Mouse (Mus musculus): ENCODE data around the gene Noc2l. TPM values are rescaled to one million over a fixed set of nuclear protein-coding genes. Genes with fewer than 3 reads are reported as not detected.

Gene Noc2l
- 162 TPM for polyA plus RNA-seq (2017; shearing (Covaris generic))

DNA sequence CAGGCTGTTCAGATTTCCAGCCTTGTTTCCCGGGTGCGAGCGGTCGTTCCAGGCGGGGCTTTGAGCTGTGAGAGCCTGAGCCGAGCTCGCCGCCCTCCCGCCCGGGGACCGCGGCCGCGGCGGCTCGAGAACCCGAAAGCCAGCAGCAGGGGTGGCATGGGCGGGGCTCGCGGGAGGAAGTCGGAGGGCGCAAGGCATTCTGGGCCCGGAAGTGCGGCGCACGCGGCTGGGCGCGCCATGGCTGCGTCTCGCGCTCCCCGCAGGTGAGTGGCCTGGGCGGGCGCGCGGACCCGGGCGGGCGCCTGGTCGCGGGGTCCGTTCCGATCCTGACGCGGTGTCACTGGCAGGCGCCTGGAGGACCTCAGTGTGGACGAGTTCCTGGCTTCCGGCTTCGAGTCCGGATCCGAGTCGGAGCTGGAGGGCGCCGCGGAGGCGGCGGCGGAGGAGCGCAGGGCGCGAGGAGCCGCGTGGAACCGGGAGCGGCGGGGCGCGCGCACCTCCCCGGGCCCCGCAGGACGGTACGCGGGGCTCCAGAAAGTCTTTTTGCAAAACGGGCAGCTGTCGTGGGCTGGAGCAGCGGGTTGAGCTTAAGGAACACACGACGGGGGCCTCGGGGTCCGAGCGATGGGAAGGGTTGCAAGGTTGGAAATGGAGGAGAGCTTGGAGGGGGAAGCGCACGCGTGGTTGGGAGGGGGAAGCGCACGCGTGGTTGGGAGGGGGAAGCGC is at the start of gene Noc2l:
TSS of gene Noc2l (plus strand) at position 203 of the 726 bp plus-strand sequence.

DNA sequence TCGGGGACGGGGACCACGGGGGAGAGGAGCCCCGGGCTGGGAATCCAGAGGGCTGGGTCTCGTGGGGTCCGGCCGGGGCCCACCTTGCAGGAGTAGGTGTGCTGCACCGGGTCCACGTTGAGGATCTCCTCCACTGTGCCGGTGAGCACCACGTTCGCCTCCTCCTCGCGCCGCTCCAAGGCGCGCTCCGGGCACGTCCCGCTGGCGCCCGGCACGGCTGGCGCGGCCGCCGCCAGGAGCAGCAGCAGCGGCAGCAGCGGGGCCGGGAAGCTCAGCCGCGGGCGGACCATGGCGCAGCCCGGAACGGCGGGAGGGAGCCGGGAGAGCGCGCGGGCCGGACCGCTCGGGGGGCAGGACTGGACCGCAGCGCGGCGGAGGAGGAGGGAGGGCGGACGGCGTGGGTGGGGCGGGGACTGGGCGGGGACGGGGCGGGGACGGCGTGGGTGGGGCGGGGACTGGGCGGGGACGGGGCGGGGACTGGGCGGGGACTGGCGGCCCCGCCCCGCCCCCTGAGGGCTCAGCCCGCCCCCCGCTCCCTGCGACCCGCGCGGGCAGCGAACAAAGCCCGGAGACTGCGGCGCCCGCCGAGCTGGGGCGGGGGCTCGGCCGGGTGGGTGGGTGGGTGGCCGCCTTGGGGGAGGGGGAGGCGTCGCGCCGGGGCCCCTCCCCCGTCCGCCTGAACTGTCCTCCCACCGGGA is 38.5 kb upstream of the Noc2l start, which contains the start of gene Agrn:
TSS of gene Agrn (minus strand) at position 358 of the 698 bp plus-strand sequence.

DNA sequence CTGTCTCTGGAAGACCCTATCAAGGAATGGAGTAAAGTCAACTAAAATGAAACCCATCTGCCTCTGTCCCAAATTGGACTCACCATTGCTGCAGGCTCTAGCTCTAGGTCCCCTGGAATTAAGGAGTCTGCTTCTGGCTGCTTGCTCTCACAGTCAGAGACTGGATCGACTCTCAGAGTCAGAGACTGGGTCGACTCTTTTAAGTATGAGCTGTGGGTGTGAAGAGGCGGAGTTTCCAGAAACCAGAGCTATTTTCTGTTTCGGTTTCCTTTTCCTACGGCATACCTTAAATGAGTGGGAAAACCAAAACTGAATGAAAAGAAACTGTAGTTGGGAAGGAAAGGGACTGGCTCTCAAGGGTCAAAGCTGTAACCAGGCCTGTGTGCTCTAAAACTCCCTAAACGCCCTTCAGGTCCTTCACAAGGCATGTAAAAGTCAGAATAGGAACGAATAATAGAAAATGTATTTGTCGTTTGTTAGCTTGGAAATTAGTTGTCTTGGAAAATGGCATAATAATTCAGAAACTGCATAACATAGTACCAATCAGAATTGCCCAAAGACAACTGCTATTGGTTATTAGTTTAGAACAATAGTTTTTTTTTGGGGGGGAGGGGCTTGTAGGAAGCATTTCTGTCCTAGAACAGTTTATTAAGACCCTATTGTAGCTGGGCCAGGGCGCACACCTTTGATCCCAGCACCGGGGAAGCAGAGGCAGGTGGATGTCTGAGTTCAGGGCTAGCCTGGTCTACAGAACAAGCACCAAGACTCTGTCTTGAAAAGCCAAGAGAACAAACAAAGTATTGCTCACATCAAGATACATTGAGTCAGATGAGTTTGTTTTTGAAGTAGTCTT is 35.0 kb upstream of the Noc2l start, which contains the start of gene Isg15:
TSS of gene Isg15 (minus strand) at position 196 of the 853 bp plus-strand sequence.

GRCm38 (mm10) chr4:156203001-156203412 is 32.8 kb upstream of the Noc2l start, which contains the start of gene AW011738:
Gene AW011738, plus strand, starts transcription at chr4:156203304.

GRCm38 (mm10) chr4:156215649-156216048 is 20.2 kb upstream of the Noc2l start, which contains the start of gene Perm1:
Gene Perm1, plus strand, starts transcription at chr4:156215868.

GRCm38 (mm10) chr4:156234701-156235213 is 1.1 kb upstream of the Noc2l start, which contains the start of gene Plekhn1:
Gene Plekhn1, minus strand, starts transcription at chr4:156234857.

DNA sequence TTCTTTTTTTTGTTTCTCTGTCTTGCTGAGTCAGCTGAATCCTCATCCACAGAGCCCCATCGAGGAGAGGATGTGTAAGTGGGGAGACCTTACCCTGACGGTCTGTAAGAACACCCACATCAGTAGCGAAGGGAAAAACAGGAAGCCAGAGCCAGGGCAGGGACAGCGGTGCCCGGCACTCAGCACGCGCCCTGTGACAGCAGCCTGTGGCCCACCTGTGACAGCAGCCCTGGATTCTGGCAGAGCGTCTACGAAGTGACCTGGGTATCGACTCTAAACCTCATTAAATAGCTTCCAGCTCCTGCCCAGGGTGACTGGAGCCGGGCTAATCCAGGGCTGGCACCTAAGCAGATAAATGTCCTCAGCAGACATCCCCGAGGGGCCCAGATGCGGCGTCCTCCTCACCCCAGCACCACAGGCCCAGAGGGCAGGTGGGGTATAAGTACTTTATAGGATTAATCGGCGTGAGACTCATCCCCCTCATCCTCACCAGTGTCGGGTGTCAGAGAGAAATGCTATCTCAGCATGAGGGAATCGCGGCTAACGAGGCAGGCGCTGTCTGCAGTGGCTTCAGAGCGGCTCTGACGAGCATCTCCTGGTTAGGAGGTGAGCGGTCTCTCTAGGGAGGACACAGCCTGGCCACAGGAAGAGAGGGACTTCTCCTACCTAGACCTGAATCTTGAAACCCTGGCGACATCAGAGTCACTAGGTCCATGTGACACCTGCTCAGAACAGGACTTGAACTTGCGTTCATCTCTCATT is 19.4 kb downstream of the Noc2l start, which contains the start of gene Samd11:
TSS of gene Samd11 (minus strand) at position 580 of the 762 bp plus-strand sequence.

Other genes starting within 250 kb of the Noc2l start
- gene B3galt6, start 243.4 kb upstream of the Noc2l start, polyA plus RNA-seq (2017; shearing (Covaris generic)), result 10.6 TPM
- 491 TPM for gene Sdf4, start 243.1 kb upstream of the Noc2l start, polyA plus RNA-seq (2017; shearing (Covaris generic))
- gene Tnfrsf4, start 222.2 kb upstream of the Noc2l start, polyA plus RNA-seq (2017; shearing (Covaris generic)), result 804 TPM
- gene Tnfrsf18, start 209.8 kb upstream of the Noc2l start, polyA plus RNA-seq (2017; shearing (Covaris generic)), result 759 TPM
- 0.54 TPM for gene Ttll10, start 176.6 kb upstream of the Noc2l start, polyA plus RNA-seq (2017; shearing (Covaris generic))
- gene 9430015G10Rik, start 126.0 kb upstream of the Noc2l start, polyA plus RNA-seq (2017; shearing (Covaris generic)), result 35.3 TPM
- gene Rnf223, start 105.5 kb upstream of the Noc2l start, polyA plus RNA-seq (2017; shearing (Covaris generic)), result not detected
- gene Agrn, start 38.5 kb upstream of the Noc2l start, polyA plus RNA-seq (2017; shearing (Covaris generic)), result 4.2 TPM
- 42.8 TPM for gene Isg15, start 35.2 kb upstream of the Noc2l start, polyA plus RNA-seq (2017; shearing (Covaris generic))
- 21.8 TPM for gene AW011738, start 32.7 kb upstream of the Noc2l start, polyA plus RNA-seq (2017; shearing (Covaris generic))
- gene Perm1, start 20.1 kb upstream of the Noc2l start, polyA plus RNA-seq (2017; shearing (Covaris generic)), result 3.1 TPM
- gene Plekhn1, start 1.2 kb upstream of the Noc2l start, polyA plus RNA-seq (2017; shearing (Covaris generic)), result 40.8 TPM
- gene Samd11, start 19.6 kb downstream of the Noc2l start, polyA plus RNA-seq (2017; shearing (Covaris generic)), result 2.0 TPM
- not detected for gene Vmn2r-ps159, start 95.1 kb downstream of the Noc2l start, polyA plus RNA-seq (2017; shearing (Covaris generic))